Comparison of ENCODE assay signal across 21 mouse cellular contexts in genomic region chr11:70790426-70790825, GRCm38 (mm10). TPM values are rescaled to one million over a fixed set of nuclear protein-coding genes. Genes with fewer than 3 reads are reported as not detected.
DNase-seq lines count a peak whose midpoint lies in the region; ATAC-seq and TF ChIP-seq lines count a peak whose summit lies in the region.
"Had no signal": no experiment of that assay in that cellular context is flagged by ENCODE, and none has a peak within 500 bp of the region (broad histone marks: within the 10 kb centered on the region; RNA-seq: fewer than 3 reads in every experiment).

No protein-coding gene starts in this region.

- peak; percentile 71 for DNase-seq in CD4-positive, CD25-positive, alpha-beta regulatory T cell, adult 2 months (ENCODE audit: low read depth, low spot score)
- DNase-seq in ES-CJ7 (ENCODE audit: low read depth, low spot score): peak; percentile 37
- DNase-seq in naive thymus-derived CD4-positive, alpha-beta T cell, adult 2 months (ENCODE audit: low read depth): peak; percentile 55
- DNase-seq in left cerebral cortex, postnatal 36 days (ENCODE audit: low spot score in 2 of 2): no peak
- no peak for DNase-seq in liver, postnatal 0 days
- no peak for DNase-seq in frontal cortex, postnatal 10 days (ENCODE audit: low spot score in 2 of 2)
- DNase-seq: adrenal gland, postnatal 14 days; cerebellum, adult 18-20 months; cerebellum, adult 9-11 months; cerebellum, postnatal 36 days; gastrocnemius, postnatal 14 days; heart, postnatal 36 days had no signal

- H3K9ac ChIP-seq in liver, postnatal 0 days (replicated peaks): no peak overlapping the region
- H3K9ac ChIP-seq: embryonic facial prominence, embryonic 13.5 days; forebrain, embryonic 12.5 days; heart, embryonic 13.5 days; hindbrain, embryonic 15.5 days had no signal

- no peak for ATAC-seq in liver, postnatal 0 days
- ATAC-seq: forebrain, embryonic 16.5 days had no signal

- no peak overlapping the region for H3K4me3 ChIP-seq in bone marrow macrophage, adult 2 months (ENCODE audit: insufficient read depth, low read length)
- H3K4me3 ChIP-seq in liver, postnatal 0 days (ENCODE audit: low read depth, low read length): no peak overlapping the region
- H3K4me3 ChIP-seq: embryonic facial prominence, embryonic 13.5 days; forebrain, embryonic 12.5 days; heart, embryonic 13.5 days; hindbrain, embryonic 15.5 days had no signal

- peaks cover 60% of the 10 kb centered on the region for H3K4me1 ChIP-seq in bone marrow macrophage, adult 2 months (ENCODE audit: control insufficient read depth, insufficient read depth, low read length)
- peaks cover 8% of the 10 kb centered on the region for H3K4me1 ChIP-seq in liver, postnatal 0 days (ENCODE audit: insufficient read depth)
- H3K4me1 ChIP-seq: embryonic facial prominence, embryonic 13.5 days; forebrain, embryonic 12.5 days; heart, embryonic 13.5 days; hindbrain, embryonic 15.5 days had no signal

- no peaks in the 10 kb centered on the region for H3K9me3 ChIP-seq in liver, postnatal 0 days (ENCODE audit: low read length)
- H3K9me3 ChIP-seq: embryonic facial prominence, embryonic 13.5 days; forebrain, embryonic 12.5 days; heart, embryonic 13.5 days; hindbrain, embryonic 15.5 days had no signal

- WGBS in liver, postnatal 0 days (ENCODE audit: insufficient replicate concordance): 80% methylated on average over 2 of the region's 2 CpGs

- no peaks in the 10 kb centered on the region for H3K36me3 ChIP-seq in liver, postnatal 0 days (replicated peaks; ENCODE audit: insufficient read depth, low read length)
- H3K36me3 ChIP-seq: embryonic facial prominence, embryonic 13.5 days; forebrain, embryonic 12.5 days; heart, embryonic 13.5 days; hindbrain, embryonic 15.5 days had no signal

- no peak for TF ChIP-seq CTCF in bone marrow macrophage, adult 2 months (IDR thresholded peaks at IDR 0.05; ENCODE audit: low read depth, low read length)
- TF ChIP-seq CTCF in liver, postnatal 0 days (IDR thresholded peaks at IDR 0.05; ENCODE audit: low read depth): no peak

- no peak for TF ChIP-seq EP300 in liver, postnatal 0 days (IDR thresholded peaks at IDR 0.05; ENCODE audit: low read depth)

- intact Hi-C loops in left cerebral cortex, postnatal 36 days (cut with DNase I): no loop called here

- no peak for TF ChIP-seq POLR2A in bone marrow macrophage, adult 2 months (IDR thresholded peaks at IDR 0.05; ENCODE audit: borderline replicate concordance, low read depth, low read length)

- no peak overlapping the region for H3K4me2 ChIP-seq in liver, postnatal 0 days (ENCODE audit: low read depth, low read length)
- H3K4me2 ChIP-seq: embryonic facial prominence, embryonic 13.5 days; forebrain, embryonic 12.5 days; heart, embryonic 13.5 days; hindbrain, embryonic 15.5 days had no signal

- H3K27ac ChIP-seq in bone marrow macrophage, adult 2 months (ENCODE audit: insufficient read depth, low read depth, low read length): peak overlapping the region; percentile 90
- H3K27ac ChIP-seq in liver, postnatal 0 days (ENCODE audit: low read depth): no peak overlapping the region
- H3K27ac ChIP-seq: embryonic facial prominence, embryonic 13.5 days; forebrain, embryonic 12.5 days; heart, embryonic 13.5 days; hindbrain, embryonic 15.5 days had no signal

- H3K27me3 ChIP-seq in liver, postnatal 0 days (ENCODE audit: insufficient read depth, low read length): 0 out of 2 replicates have a peak, but pooled peaks cover 2% of the 10 kb centered on the region
- H3K27me3 ChIP-seq: embryonic facial prominence, embryonic 13.5 days; hindbrain, embryonic 15.5 days had no signal

RNA-seq across cellular contexts. Expression of gene Scimp, which starts 22.0 kb away (rescaled TPM):
- 1.1 TPM in 1 of 2 replicates, not detected in the other for polyA plus RNA-seq in bone marrow macrophage, adult 2 months (2012; ENCODE audit: insufficient read depth, insufficient read length, missing spikeins)
- total RNA-seq in left cerebral cortex, postnatal 36 days (2021): not detected
- polyA plus RNA-seq in liver, postnatal 0 days (2015; fragmentation: Nextera tagmentation; extraction: Ambion mirVana): 2.6 and 3.0 TPM in 2 replicates
- total RNA-seq: ES-E14; gastrocnemius, adult 18-20 months; granulocyte monocyte progenitor cell, adult 5-6 weeks had no signal
- polyA plus RNA-seq: forebrain, embryonic 12.5 days; forebrain, embryonic 16.5 days; hindbrain, embryonic 15.5 days had no signal

RNA-seq across cellular contexts. Expression of gene Zfp3, which starts 26.4 kb away (rescaled TPM):
- polyA plus RNA-seq in bone marrow macrophage, adult 2 months (2012; ENCODE audit: insufficient read depth, insufficient read length, missing spikeins): 2.7 and 3.3 TPM in 2 replicates
- 10 to 100 TPM; 17.3 to 21.7 TPM for total RNA-seq in left cerebral cortex, postnatal 36 days (2021)
- polyA plus RNA-seq in liver, postnatal 0 days (2015; fragmentation: Nextera tagmentation; extraction: Ambion mirVana): 1.9 and 2.0 TPM in 2 replicates

RNA-seq across cellular contexts. Expression of gene Rabep1, which starts 54.2 kb away (rescaled TPM):
- polyA plus RNA-seq in bone marrow macrophage, adult 2 months (2012; ENCODE audit: insufficient read depth, insufficient read length, missing spikeins): 49.2 and 51.8 TPM in 2 replicates
- total RNA-seq in left cerebral cortex, postnatal 36 days (2021): 100 to 1,000 TPM; 124 to 125 TPM
- polyA plus RNA-seq in liver, postnatal 0 days (2015; fragmentation: Nextera tagmentation; extraction: Ambion mirVana): 18.3 and 18.5 TPM in 2 replicates

Comparison
In these comparisons a context has a peak if more than half of its experiments do, and no peak if none do; other contexts are left out.
1. DNase-seq: peak in CD4-positive, CD25-positive, alpha-beta regulatory T cell, adult 2 months (single experiment), ES-CJ7 (single experiment) and naive thymus-derived CD4-positive, alpha-beta T cell, adult 2 months (single experiment); none in left cerebral cortex, postnatal 36 days (0 of 2), liver, postnatal 0 days (single experiment) and frontal cortex, postnatal 10 days (0 of 2).